Mouse (Mus musculus): Measurements from ENCODE around the gene Asah2. TPM values are rescaled to one million over a fixed set of nuclear protein-coding genes. Genes with fewer than 3 reads are reported as not detected.

Asah2 gene
- polyA plus RNA-seq, 1 experiment from 2014 or later = 0.58 TPM

GRCm38 (mm10) chr19:32032881-32033280, 75.1 kb downstream of the Asah2 start:
- ATAC-seq (ENCODE audit: low read depth) = no peak
- 54% methylated on average over 4 of the region's 4 CpGs for WGBS (ENCODE audit: insufficient replicate concordance)
- H3K9me3 ChIP-seq (replicated peaks; ENCODE audit: control insufficient read depth, low read length) = no peaks in the 10 kb centered on the region

GRCm38 (mm10) chr19:32030430-32030829, 77.6 kb downstream of the Asah2 start:
- Histone ChIP-seq H3K36me3 (ENCODE audit: control insufficient read depth, insufficient read depth) (no peaks in the 10 kb centered on the region), H3K9me3 (replicated peaks; ENCODE audit: control insufficient read depth, low read length) (no peaks in the 10 kb centered on the region), H3K27ac (ENCODE audit: low read length) (no peak overlapping the region), H3K9ac (ENCODE audit: low read depth, low read length) (no peak overlapping the region), H3K4me2 (ENCODE audit: low read depth, low read length) (no peak overlapping the region), H3K4me3 (ENCODE audit: low read depth, low read length) (no peak overlapping the region), H3K4me1 (ENCODE audit: control insufficient read depth, low read depth, low read length) (no peaks in the 10 kb centered on the region), H3K27me3 (ENCODE audit: control insufficient read depth, insufficient read depth, low read depth, low read length) (no peaks in the 10 kb centered on the region)
- 3% methylated on average over 1 of the region's 1 CpGs for WGBS (ENCODE audit: insufficient replicate concordance)
- ATAC-seq (ENCODE audit: low read depth) = no peak

More at GRCm38 (mm10) chr19:32032881-32033280, 75.1 kb downstream of the Asah2 start:
- H3K4me1 ChIP-seq (ENCODE audit: control insufficient read depth, low read depth, low read length) = no peaks in the 10 kb centered on the region
- H3K27me3 ChIP-seq (ENCODE audit: control insufficient read depth, insufficient read depth, low read depth, low read length) = no peaks in the 10 kb centered on the region
- H3K27ac ChIP-seq (ENCODE audit: low read length) = no peak overlapping the region
- H3K4me2 ChIP-seq (ENCODE audit: low read depth, low read length) = no peak overlapping the region
- no peak overlapping the region for H3K4me3 ChIP-seq (ENCODE audit: low read depth, low read length)
- no peaks in the 10 kb centered on the region for H3K36me3 ChIP-seq (ENCODE audit: control insufficient read depth, insufficient read depth)
- H3K9ac ChIP-seq (ENCODE audit: low read depth, low read length) = no peak overlapping the region

- H3K4me3 ChIP-seq (ENCODE audit: low read depth, low read length) = no peak overlapping the region
- no peaks in the 10 kb centered on the region for H3K27me3 ChIP-seq (ENCODE audit: control insufficient read depth, insufficient read depth, low read depth, low read length)
- H3K9me3 ChIP-seq (replicated peaks; ENCODE audit: control insufficient read depth, low read length) = no peaks in the 10 kb centered on the region
- ATAC-seq (ENCODE audit: low read depth) = no peak
- WGBS (ENCODE audit: insufficient replicate concordance) = 73% methylated on average over 3 of the region's 3 CpGs
- H3K4me2 ChIP-seq (ENCODE audit: low read depth, low read length) = no peak overlapping the region
- no peaks in the 10 kb centered on the region for H3K36me3 ChIP-seq (ENCODE audit: control insufficient read depth, insufficient read depth)
- H3K9ac ChIP-seq (ENCODE audit: low read depth, low read length) = no peak overlapping the region
- H3K27ac ChIP-seq (ENCODE audit: low read length) = no peak overlapping the region
- H3K4me1 ChIP-seq (ENCODE audit: control insufficient read depth, low read depth, low read length) = no peaks in the 10 kb centered on the region
Measured at GRCm38 (mm10) chr19:32025443-32025842, 82.6 kb downstream of the Asah2 start.

- Histone ChIP-seq H3K27ac (ENCODE audit: low read length) (no peak overlapping the region), H3K9me3 (replicated peaks; ENCODE audit: control insufficient read depth, low read length) (no peaks in the 10 kb centered on the region), H3K4me2 (ENCODE audit: low read depth, low read length) (no peak overlapping the region), H3K4me3 (ENCODE audit: low read depth, low read length) (no peak overlapping the region), H3K36me3 (ENCODE audit: control insufficient read depth, insufficient read depth) (no peaks in the 10 kb centered on the region), H3K27me3 (ENCODE audit: control insufficient read depth, insufficient read depth, low read depth, low read length) (no peaks in the 10 kb centered on the region), H3K4me1 (ENCODE audit: control insufficient read depth, low read depth, low read length) (no peaks in the 10 kb centered on the region), H3K9ac (ENCODE audit: low read depth, low read length) (no peak overlapping the region)
- WGBS (ENCODE audit: insufficient replicate concordance) = 76% methylated on average over 8 of the region's 8 CpGs
- ATAC-seq (ENCODE audit: low read depth) = no peak
Measured at GRCm38 (mm10) chr19:32019722-32020121, 88.3 kb downstream of the Asah2 start.

GRCm38 (mm10) chr19:32018585-32018984, 89.4 kb downstream of the Asah2 start:
- Histone ChIP-seq H3K4me3 (ENCODE audit: low read depth, low read length) (no peak overlapping the region), H3K9ac (ENCODE audit: low read depth, low read length) (no peak overlapping the region), H3K27ac (ENCODE audit: low read length) (no peak overlapping the region), H3K36me3 (ENCODE audit: control insufficient read depth, insufficient read depth) (no peaks in the 10 kb centered on the region), H3K4me2 (ENCODE audit: low read depth, low read length) (no peak overlapping the region), H3K27me3 (ENCODE audit: control insufficient read depth, insufficient read depth, low read depth, low read length) (no peaks in the 10 kb centered on the region), H3K4me1 (ENCODE audit: control insufficient read depth, low read depth, low read length) (no peaks in the 10 kb centered on the region), H3K9me3 (replicated peaks; ENCODE audit: control insufficient read depth, low read length) (no peaks in the 10 kb centered on the region)
- no peak for ATAC-seq (ENCODE audit: low read depth)
- 46% methylated on average over 7 of the region's 7 CpGs for WGBS (ENCODE audit: insufficient replicate concordance)

- Histone ChIP-seq H3K4me3 (ENCODE audit: low read depth, low read length) (no peak overlapping the region), H3K27ac (ENCODE audit: low read length) (no peak overlapping the region), H3K27me3 (ENCODE audit: control insufficient read depth, insufficient read depth, low read depth, low read length) (no peaks in the 10 kb centered on the region), H3K9ac (ENCODE audit: low read depth, low read length) (no peak overlapping the region), H3K4me2 (ENCODE audit: low read depth, low read length) (no peak overlapping the region), H3K36me3 (ENCODE audit: control insufficient read depth, insufficient read depth) (no peaks in the 10 kb centered on the region), H3K9me3 (replicated peaks; ENCODE audit: control insufficient read depth, low read length) (no peaks in the 10 kb centered on the region), H3K4me1 (ENCODE audit: control insufficient read depth, low read depth, low read length) (no peaks in the 10 kb centered on the region)
- no peak for ATAC-seq (ENCODE audit: low read depth)
- 73% methylated on average over 5 of the region's 5 CpGs for WGBS (ENCODE audit: insufficient replicate concordance)
Measured at GRCm38 (mm10) chr19:32018053-32018452, 90.0 kb downstream of the Asah2 start.

- H3K4me2 ChIP-seq (ENCODE audit: low read depth, low read length) = no peak overlapping the region
- H3K9ac ChIP-seq (ENCODE audit: low read depth, low read length) = no peak overlapping the region
- WGBS (ENCODE audit: insufficient replicate concordance) = 40% methylated on average over 5 of the region's 5 CpGs
- H3K27me3 ChIP-seq (ENCODE audit: control insufficient read depth, insufficient read depth, low read depth, low read length) = no peaks in the 10 kb centered on the region
- no peak overlapping the region for H3K27ac ChIP-seq (ENCODE audit: low read length)
- H3K36me3 ChIP-seq (ENCODE audit: control insufficient read depth, insufficient read depth) = no peaks in the 10 kb centered on the region
- H3K4me3 ChIP-seq (ENCODE audit: low read depth, low read length) = no peak overlapping the region
- H3K9me3 ChIP-seq (replicated peaks; ENCODE audit: control insufficient read depth, low read length) = no peaks in the 10 kb centered on the region
- no peak for ATAC-seq (ENCODE audit: low read depth)
- H3K4me1 ChIP-seq (ENCODE audit: control insufficient read depth, low read depth, low read length) = no peaks in the 10 kb centered on the region
Measured at GRCm38 (mm10) chr19:32002623-32003022, 105.4 kb downstream of the Asah2 start.

- 69% methylated on average over 3 of the region's 3 CpGs for WGBS (ENCODE audit: insufficient replicate concordance)
- H3K9me3 ChIP-seq (replicated peaks; ENCODE audit: control insufficient read depth, low read length) = no peaks in the 10 kb centered on the region
Measured at GRCm38 (mm10) chr19:31996916-31997315, 111.1 kb downstream of the Asah2 start.

GRCm38 (mm10) chr19:31991057-31991456, 117.0 kb downstream of the Asah2 start:
- no peak overlapping the region for H3K27ac ChIP-seq (ENCODE audit: low read length)
- WGBS (ENCODE audit: insufficient replicate concordance) = 58% methylated on average over 6 of the region's 6 CpGs
- H3K36me3 ChIP-seq (ENCODE audit: control insufficient read depth, insufficient read depth) = no peaks in the 10 kb centered on the region
- no peak overlapping the region for H3K4me3 ChIP-seq (ENCODE audit: low read depth, low read length)
- H3K9me3 ChIP-seq (replicated peaks; ENCODE audit: control insufficient read depth, low read length) = no peaks in the 10 kb centered on the region
- H3K4me2 ChIP-seq (ENCODE audit: low read depth, low read length) = no peak overlapping the region
- ATAC-seq (ENCODE audit: low read depth) = no peak
- H3K27me3 ChIP-seq (ENCODE audit: control insufficient read depth, insufficient read depth, low read depth, low read length) = no peaks in the 10 kb centered on the region
- H3K9ac ChIP-seq (ENCODE audit: low read depth, low read length) = no peak overlapping the region
- H3K4me1 ChIP-seq (ENCODE audit: control insufficient read depth, low read depth, low read length) = no peaks in the 10 kb centered on the region

More at GRCm38 (mm10) chr19:31996916-31997315, 111.1 kb downstream of the Asah2 start:
- H3K27me3 ChIP-seq (ENCODE audit: control insufficient read depth, insufficient read depth, low read depth, low read length) = no peaks in the 10 kb centered on the region
- H3K4me3 ChIP-seq (ENCODE audit: low read depth, low read length) = no peak overlapping the region
- no peak overlapping the region for H3K4me2 ChIP-seq (ENCODE audit: low read depth, low read length)
- no peaks in the 10 kb centered on the region for H3K4me1 ChIP-seq (ENCODE audit: control insufficient read depth, low read depth, low read length)
- H3K27ac ChIP-seq (ENCODE audit: low read length) = no peak overlapping the region
- no peaks in the 10 kb centered on the region for H3K36me3 ChIP-seq (ENCODE audit: control insufficient read depth, insufficient read depth)
- no peak overlapping the region for H3K9ac ChIP-seq (ENCODE audit: low read depth, low read length)
- no peak for ATAC-seq (ENCODE audit: low read depth)
